Mouse (Mus musculus) lung, postnatal 0 days (tissue): Measurements from ENCODE around the gene Rnf227. TPM values are rescaled to one million over a fixed set of nuclear protein-coding genes. Genes with fewer than 3 reads are reported as not detected.

Source experiments
- ATAC-seq: fragments of 200-750 bp; cut with Nextera tagmentation; 2 replicates; pipeline ENCODE4 v1.8.0; 2017; ENCODE audit warnings: moderate library complexity
- DNase-seq: peaks from one replicate; pipeline ENCODE4 v3.0.0-alpha.2; 2016; ENCODE audit warnings: low spot score
- H3K27ac ChIP-seq: fragments of 300-500 bp; sonication (generic); 2 replicates; pipeline ENCODE4 v1.5.1; 2014; ENCODE audit warnings: antibody characterized with exemption, mild to moderate bottlenecking, low read length, mixed read lengths
- H3K27me3 ChIP-seq: fragments of 300-500 bp; sonication (generic); replicated peaks from 2 replicates; pipeline ENCODE4 v1.6.1; 2014; ENCODE audit warnings: low read length, mixed read lengths; ENCODE audit not compliant: insufficient read depth
- H3K36me3 ChIP-seq: fragments of 300-500 bp; sonication (generic); 2 replicates; pipeline ENCODE4 v1.6.1; 2014; ENCODE audit warnings: low read length, mixed read lengths; ENCODE audit not compliant: insufficient read depth
- H3K4me1 ChIP-seq: fragments of 300-500 bp; sonication (generic); 2 replicates; pipeline ENCODE4 v1.6.1; 2014; ENCODE audit warnings: antibody characterized with exemption, low read depth, low read length, mixed read lengths; ENCODE audit not compliant: insufficient read depth
- H3K4me2 ChIP-seq: fragments of 300-500 bp; sonication (generic); replicated peaks from 2 replicates; pipeline ENCODE4 v1.6.1; 2014; ENCODE audit warnings: low read depth, mild to moderate bottlenecking, low read length, moderate library complexity, mixed read lengths
- H3K4me3 ChIP-seq: fragments of 300-500 bp; sonication (generic); 2 replicates; pipeline ENCODE4 v1.5.1; 2014; ENCODE audit warnings: low read depth, low read length
- H3K9ac ChIP-seq: fragments of 300-500 bp; sonication (generic); replicated peaks from 2 replicates; pipeline ENCODE4 v1.6.1; 2014; ENCODE audit warnings: low read depth, mild to moderate bottlenecking
- H3K9me3 ChIP-seq: fragments of 300-500 bp; sonication (generic); 2 replicates; pipeline ENCODE4 v1.6.1; 2016; ENCODE audit warnings: low read length, mixed read lengths
- CTCF ChIP-seq: IDR thresholded peaks from 2 replicates; pipeline ENCODE4 v1.5.1; 2016; ENCODE audit warnings: antibody characterized with exemption, mild to moderate bottlenecking
- EP300 ChIP-seq: IDR thresholded peaks from 2 replicates; pipeline ENCODE4 v1.6.1; 2016; ENCODE audit warnings: antibody characterized with exemption, mild to moderate bottlenecking, control low read depth
- WGBS: fragments of 180-500 bp; shearing (Covaris S2); extraction: QIAGEN DNeasy Blood & Tissue Kit; methylation state at CpG from one replicate; pipeline ENCODE4 v1.1.7; 2014; 5-methylcytosine and 5-hydroxymethylcytosine counted together
- polyA plus RNA-seq: library from polyadenylated mRNA; unstranded; fragments of >200 nt; fragmentation: Nextera tagmentation; extraction: Ambion mirVana; gene quantifications from 2 replicates; pipeline ENCODE4 v1.2.1, GENCODE M21; 2015

The Rnf227 gene
- polyA plus RNA-seq, 1 experiment from 2014 or later = 5.7 TPM

DNA sequence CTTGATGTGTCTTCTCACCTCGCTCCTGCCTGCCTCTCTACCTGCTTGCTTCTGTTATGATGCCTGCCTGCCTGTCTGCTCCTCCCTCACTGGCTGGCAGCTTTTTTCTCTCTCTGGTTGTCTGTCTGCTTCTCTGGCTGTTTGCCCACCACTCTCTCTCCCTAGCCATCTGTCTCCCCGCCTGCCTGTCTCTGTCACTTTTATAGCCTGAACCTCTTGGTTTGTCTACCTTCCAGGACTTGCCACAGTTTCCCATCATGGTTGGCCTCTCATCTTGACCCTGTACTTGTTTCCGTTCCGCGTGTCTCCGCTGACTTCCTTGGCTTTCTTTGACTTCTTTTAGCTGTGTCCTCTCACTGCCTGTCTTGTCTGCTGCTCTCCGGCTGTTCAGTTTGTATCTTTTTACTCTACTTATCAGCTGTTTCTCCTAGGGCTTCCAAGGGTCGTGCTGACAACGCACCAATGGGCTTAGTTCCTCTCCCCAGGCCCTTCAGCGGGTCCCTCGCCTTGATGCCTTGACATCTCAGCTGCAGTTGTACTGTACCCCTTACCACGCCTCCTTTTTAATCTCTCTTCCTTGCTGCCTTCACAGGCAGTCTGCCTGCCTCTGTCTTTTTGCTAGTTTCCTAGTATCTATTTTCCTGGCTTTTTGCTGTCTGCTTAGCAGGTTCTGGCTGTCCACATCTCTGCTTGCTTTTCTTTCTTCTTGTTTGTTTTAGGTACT, 32.0 kb downstream of the Rnf227 start:
- H3K9ac ChIP-seq = no peak overlapping the region
- no peak overlapping the region for H3K4me2 ChIP-seq
- DNase-seq = no peak

DNA sequence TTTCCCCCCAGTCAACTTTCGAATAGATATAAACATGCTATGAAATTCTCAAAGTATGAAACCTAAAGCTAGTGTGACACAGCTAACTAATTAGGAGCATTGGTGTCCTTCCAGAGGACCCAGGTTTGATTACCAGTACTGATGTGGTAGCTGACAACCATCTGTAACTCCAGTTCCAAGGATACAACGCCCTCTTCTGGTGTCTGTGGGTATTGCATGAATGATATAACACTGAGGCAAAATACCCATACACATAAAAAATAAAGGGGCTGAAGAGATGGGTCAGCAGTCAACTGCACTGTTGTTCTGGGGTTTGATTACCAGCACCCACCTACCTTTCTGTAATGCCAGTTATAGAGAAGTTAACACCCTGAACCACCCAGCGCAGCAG, 32.5 kb downstream of the Rnf227 start:
- H3K27ac ChIP-seq = no peak overlapping the region
- 0 out of 2 replicates have a peak, but pooled peaks cover 5% of the 10 kb centered on the region for H3K36me3 ChIP-seq
- no peak overlapping the region for H3K4me3 ChIP-seq
- no peak for ATAC-seq
- no peaks in the 10 kb centered on the region for H3K27me3 ChIP-seq
- no peak for TF ChIP-seq EP300
- peak; percentile 67 for TF ChIP-seq CTCF
- H3K9ac ChIP-seq = no peak overlapping the region
- no peak for DNase-seq
- no peaks in the 10 kb centered on the region for H3K9me3 ChIP-seq
- H3K4me1 ChIP-seq = peaks cover 3% of the 10 kb centered on the region
- H3K4me2 ChIP-seq = no peak overlapping the region
- 52% methylated on average over 3 of the region's 3 CpGs for WGBS

More for the DNA sequence above, 32.0 kb downstream of the Rnf227 start:
- H3K27me3 ChIP-seq = no peaks in the 10 kb centered on the region
- 0 out of 2 replicates have a peak, but pooled peaks cover 5% of the 10 kb centered on the region for H3K36me3 ChIP-seq
- 40% methylated on average over 12 of the region's 12 CpGs for WGBS
- peaks cover 5% of the 10 kb centered on the region for H3K4me1 ChIP-seq
- no peaks in the 10 kb centered on the region for H3K9me3 ChIP-seq
- no peak for TF ChIP-seq EP300
- TF ChIP-seq CTCF = no peak
- ATAC-seq = no peak
- no peak overlapping the region for H3K27ac ChIP-seq
- no peak overlapping the region for H3K4me3 ChIP-seq

DNA sequence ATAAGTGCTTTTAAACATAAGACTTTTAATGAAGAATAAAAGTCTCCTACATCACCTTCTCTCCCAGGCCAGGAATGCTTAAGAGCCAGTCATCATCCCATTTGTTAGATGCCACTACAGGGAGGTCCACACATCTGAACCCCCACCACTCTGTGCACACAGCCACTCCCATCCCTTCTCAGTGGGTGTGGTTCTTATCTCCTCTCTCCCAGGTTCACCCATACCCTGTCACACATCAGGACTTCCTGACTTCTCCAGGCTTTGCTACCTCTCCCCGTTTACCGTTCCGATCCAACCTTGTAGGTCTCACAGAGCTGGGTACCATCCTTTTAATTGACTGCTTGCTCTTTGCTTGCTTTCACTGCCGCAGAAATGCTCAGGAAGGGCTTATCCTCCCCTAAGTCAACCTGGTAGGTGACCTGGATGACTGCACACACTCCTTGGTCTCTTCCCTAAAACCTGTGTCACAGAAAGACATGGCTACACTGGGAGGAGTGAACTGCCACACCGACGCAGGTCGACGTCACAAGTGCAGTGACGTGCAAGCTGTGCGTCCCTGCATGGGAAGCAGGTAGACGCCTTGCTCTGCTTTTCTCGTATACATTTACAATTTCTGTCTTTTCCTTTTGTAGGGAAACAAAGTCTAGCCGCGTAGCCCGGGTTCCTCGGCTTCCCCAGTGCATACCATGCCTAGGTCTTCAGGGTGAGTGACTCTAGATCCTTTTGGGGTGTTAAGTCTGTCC, 33.1 kb downstream of the Rnf227 start:
- no peak for TF ChIP-seq EP300
- no peak for TF ChIP-seq CTCF
- no peak for ATAC-seq
- Histone ChIP-seq H3K9me3 (no peaks in the 10 kb centered on the region), H3K36me3 (0 out of 2 replicates have a peak, but pooled peaks cover 5% of the 10 kb centered on the region), H3K9ac (no peak overlapping the region), H3K27ac (no peak overlapping the region), H3K4me2 (no peak overlapping the region), H3K27me3 (no peaks in the 10 kb centered on the region), H3K4me1 (no peaks in the 10 kb centered on the region), H3K4me3 (no peak overlapping the region)
- DNase-seq = no peak
- WGBS = 93% methylated on average over 16 of the region's 16 CpGs

DNA sequence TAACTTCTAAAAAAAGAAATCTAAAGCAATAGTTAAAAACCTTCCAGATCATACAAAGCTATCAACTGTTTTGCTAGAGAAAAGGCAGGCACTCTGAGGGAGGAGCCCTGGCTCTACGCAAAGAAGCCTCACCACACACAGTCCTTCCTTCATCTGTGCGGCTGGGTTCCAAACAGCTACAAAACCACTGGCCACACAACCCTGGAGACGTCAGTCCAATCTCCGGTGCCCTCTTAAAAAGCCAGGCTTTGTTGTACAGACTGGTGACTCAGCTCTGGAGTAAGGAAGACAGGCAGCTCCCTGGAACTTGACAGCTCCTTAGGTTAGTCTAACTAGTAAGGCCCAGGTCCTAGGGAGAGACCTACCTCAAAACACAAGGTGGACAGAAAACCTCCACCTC, 35.4 kb downstream of the Rnf227 start:
- no peak overlapping the region for H3K9ac ChIP-seq
- 0 out of 2 replicates have a peak, but pooled peaks cover 5% of the 10 kb centered on the region for H3K36me3 ChIP-seq
- H3K4me2 ChIP-seq = no peak overlapping the region
- H3K4me1 ChIP-seq = no peaks in the 10 kb centered on the region
- ATAC-seq = no peak
- no peak for DNase-seq
- TF ChIP-seq EP300 (no peak), CTCF (no peak)
- WGBS = 87% methylated on average over 4 of the region's 4 CpGs
- H3K9me3 ChIP-seq = no peaks in the 10 kb centered on the region
- no peak overlapping the region for H3K4me3 ChIP-seq
- no peaks in the 10 kb centered on the region; the same call in 1 of the 2 replicates for H3K27me3 ChIP-seq
- H3K27ac ChIP-seq = no peak overlapping the region

DNA sequence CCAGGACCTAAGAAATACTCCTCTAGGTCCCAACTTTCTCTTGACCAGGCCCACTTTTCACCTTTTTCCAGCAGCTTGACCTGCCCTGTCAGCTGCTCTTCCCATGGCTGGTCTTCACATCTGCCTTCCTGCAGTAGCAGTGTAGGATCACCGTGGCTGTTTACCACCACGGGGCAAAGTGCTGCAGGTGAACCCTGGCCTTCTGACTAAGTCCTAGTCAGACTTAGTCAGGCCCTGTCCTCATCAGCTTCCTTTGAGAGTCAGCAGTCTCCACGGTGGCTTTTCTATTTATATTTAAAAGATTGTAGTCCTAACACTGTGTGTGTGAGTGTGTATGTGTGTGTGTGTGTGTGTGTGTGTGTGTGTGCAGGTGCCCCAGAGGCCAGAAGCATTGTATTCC, 37.5 kb downstream of the Rnf227 start:
- no peak overlapping the region for H3K9ac ChIP-seq
- H3K4me1 ChIP-seq = no peaks in the 10 kb centered on the region
- H3K4me2 ChIP-seq = no peak overlapping the region
- TF ChIP-seq CTCF (no peak), EP300 (no peak)
- no peak overlapping the region for H3K27ac ChIP-seq
- H3K36me3 ChIP-seq = 0 out of 2 replicates have a peak, but pooled peaks cover 5% of the 10 kb centered on the region
- DNase-seq = no peak
- no peaks in the 10 kb centered on the region for H3K9me3 ChIP-seq
- H3K27me3 ChIP-seq = no peaks in the 10 kb centered on the region; the same call in 1 of the 2 replicates
- H3K4me3 ChIP-seq = no peak overlapping the region
- WGBS = 72% methylated on average over 3 of the region's 3 CpGs
- no peak for ATAC-seq

DNA sequence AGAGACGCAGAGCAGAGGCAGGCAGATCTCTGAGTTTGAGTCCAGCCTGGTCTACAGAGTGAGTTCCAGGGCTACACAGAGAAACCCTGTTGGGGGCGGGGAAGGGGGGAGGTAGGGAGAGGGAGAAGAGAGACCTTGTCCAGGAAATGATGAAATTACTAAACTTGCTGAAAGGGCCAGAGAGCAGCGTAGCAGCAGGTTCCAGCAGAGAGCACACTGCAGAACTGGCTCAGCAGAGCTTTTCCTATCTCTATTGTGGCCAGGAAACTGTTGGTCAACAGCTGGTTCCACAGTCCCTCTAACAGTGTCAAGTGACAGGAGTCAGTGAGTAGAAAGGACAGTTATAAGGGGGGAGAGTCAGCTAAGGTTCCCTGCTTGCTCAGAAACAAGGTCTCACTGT, 39.3 kb downstream of the Rnf227 start:
- Histone ChIP-seq H3K9ac (no peak overlapping the region), H3K4me1 (no peaks in the 10 kb centered on the region), H3K27ac (no peak overlapping the region), H3K27me3 (no peaks in the 10 kb centered on the region; the same call in 1 of the 2 replicates), H3K4me2 (no peak overlapping the region), H3K36me3 (0 out of 2 replicates have a peak, but pooled peaks cover 5% of the 10 kb centered on the region), H3K4me3 (no peak overlapping the region), H3K9me3 (no peaks in the 10 kb centered on the region)
- TF ChIP-seq EP300 = no peak
- no peak for TF ChIP-seq CTCF
- 73% methylated on average over 3 of the region's 3 CpGs for WGBS
- ATAC-seq (0 out of 2 replicates have a peak, but pooled peaks have one; percentile 17), DNase-seq (no peak)
